Mouse (Mus musculus): ENCODE results near the gene Grm2. TPM values are rescaled to one million over a fixed set of nuclear protein-coding genes. Genes with fewer than 3 reads are reported as not detected.
A peak's percentile ranks its signal among the peaks of the same experiment; 100 is the strongest.
"Not testable (repeated sequence)": the region's sequence is repeated elsewhere in the genome, so short reads cannot be mapped to it uniquely, and the experiment has no call there.

Grm2 gene
- polyA plus RNA-seq, 1 experiment from 2014 or later, result 13.9 TPM

DNA sequence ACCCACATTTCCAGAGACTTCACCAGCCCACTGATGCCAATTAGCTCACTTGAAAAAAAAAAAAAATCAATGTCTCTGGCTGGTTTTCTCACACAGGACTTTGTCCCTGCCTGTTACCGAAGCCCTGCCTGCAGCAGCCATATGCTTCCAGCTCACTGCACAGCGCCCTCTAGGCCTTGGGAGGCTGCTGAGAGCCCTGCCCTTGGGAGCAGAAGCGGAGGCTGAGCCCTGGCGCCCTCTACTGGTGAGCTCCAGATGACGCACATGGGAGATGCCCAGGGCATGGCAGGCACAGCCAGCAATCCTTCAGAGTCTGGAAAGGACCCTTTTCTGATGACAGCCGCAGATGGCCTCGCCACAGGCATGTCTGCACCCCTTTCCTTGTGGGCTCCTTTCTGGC lies 12.8 kb downstream of the Grm2 start:
- H3K27ac ChIP-seq (replicated peaks; ENCODE audit: low read depth, low read length), result no peak overlapping the region
- H3K9ac ChIP-seq (replicated peaks; ENCODE audit: low read length), result no peak overlapping the region
- 34% methylated on average over 7 of the region's 7 CpGs for WGBS
- no peak overlapping the region for H3K4me3 ChIP-seq (replicated peaks; ENCODE audit: low read depth, low read length)
- ATAC-seq (ENCODE audit: low FRiP score, low TSS enrichment), result no peak
- H3K9me3 ChIP-seq (ENCODE audit: control insufficient read depth, low read length), result no peaks in the 10 kb centered on the region
- H3K4me1 ChIP-seq (ENCODE audit: control insufficient read depth, insufficient read depth, low read length), result no peaks in the 10 kb centered on the region
- H3K4me2 ChIP-seq (ENCODE audit: low read length), result no peak overlapping the region
- H3K36me3 ChIP-seq (ENCODE audit: control insufficient read depth, insufficient read depth, low read length), result no peaks in the 10 kb centered on the region
- H3K27me3 ChIP-seq (ENCODE audit: control insufficient read depth, insufficient read depth, low read length), result no peaks in the 10 kb centered on the region
- DNase-seq, result peak; percentile 78

DNA sequence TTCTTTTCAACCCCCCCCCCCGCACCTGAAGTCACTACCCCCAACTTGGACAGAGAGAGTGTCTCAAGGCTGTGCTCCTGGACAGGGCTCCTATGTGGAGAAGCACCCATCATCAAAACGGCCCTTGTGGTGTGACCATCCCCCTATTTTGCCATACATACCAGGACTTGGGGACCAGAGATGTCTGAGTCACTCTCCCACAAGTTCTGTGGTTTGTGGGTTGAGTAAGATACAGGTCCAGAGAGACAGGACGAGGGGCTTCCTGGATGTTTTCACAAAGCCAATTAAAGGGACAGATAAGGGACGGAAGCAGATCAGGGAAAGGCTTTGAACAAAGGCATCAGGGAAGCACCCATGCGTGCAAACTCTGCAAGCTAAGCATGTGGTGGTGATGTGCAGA lies 14.5 kb downstream of the Grm2 start:
- ATAC-seq (ENCODE audit: low FRiP score, low TSS enrichment) (no peak), DNase-seq (no peak)
- Histone ChIP-seq H3K36me3 (ENCODE audit: control insufficient read depth, insufficient read depth, low read length) (no peaks in the 10 kb centered on the region), H3K9me3 (ENCODE audit: control insufficient read depth, low read length) (no peaks in the 10 kb centered on the region), H3K9ac (replicated peaks; ENCODE audit: low read length) (no peak overlapping the region), H3K4me3 (replicated peaks; ENCODE audit: low read depth, low read length) (no peak overlapping the region), H3K27me3 (ENCODE audit: control insufficient read depth, insufficient read depth, low read length) (no peaks in the 10 kb centered on the region), H3K4me1 (ENCODE audit: control insufficient read depth, insufficient read depth, low read length) (no peaks in the 10 kb centered on the region), H3K27ac (replicated peaks; ENCODE audit: low read depth, low read length) (no peak overlapping the region), H3K4me2 (ENCODE audit: low read length) (no peak overlapping the region)
- 41% methylated on average over 5 of the region's 5 CpGs for WGBS

DNA sequence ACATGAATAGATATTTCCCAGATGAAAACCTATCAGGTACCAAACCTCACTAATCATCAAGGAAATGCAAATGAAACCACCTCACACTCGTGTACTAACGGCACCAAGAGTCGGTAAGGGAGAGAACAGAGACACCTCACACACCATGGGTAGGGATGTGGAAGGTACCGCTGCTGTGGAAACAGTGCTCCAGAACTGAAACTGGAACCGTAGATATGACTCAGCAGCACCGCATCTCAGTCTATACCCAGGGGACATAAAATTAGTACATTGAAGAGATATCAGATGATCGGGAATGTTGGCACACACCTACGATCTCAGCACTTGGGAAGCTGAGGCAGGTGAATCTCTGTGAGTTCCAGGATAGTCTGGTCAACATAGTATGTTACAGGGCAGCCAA lies 17.7 kb downstream of the Grm2 start:
- Histone ChIP-seq H3K4me2 (ENCODE audit: low read length) (no peak overlapping the region), H3K27ac (replicated peaks; ENCODE audit: low read depth, low read length) (no peak overlapping the region), H3K27me3 (ENCODE audit: control insufficient read depth, insufficient read depth, low read length) (no peaks in the 10 kb centered on the region), H3K9me3 (ENCODE audit: control insufficient read depth, low read length) (no peaks in the 10 kb centered on the region), H3K4me3 (replicated peaks; ENCODE audit: low read depth, low read length) (no peak overlapping the region), H3K4me1 (ENCODE audit: control insufficient read depth, insufficient read depth, low read length) (no peaks in the 10 kb centered on the region), H3K36me3 (ENCODE audit: control insufficient read depth, insufficient read depth, low read length) (no peaks in the 10 kb centered on the region), H3K9ac (replicated peaks; ENCODE audit: low read length) (no peak overlapping the region)
- WGBS, result 96% methylated on average over 8 of the region's 8 CpGs
- no peak for DNase-seq
- ATAC-seq (ENCODE audit: low FRiP score, low TSS enrichment), result no peak

DNA sequence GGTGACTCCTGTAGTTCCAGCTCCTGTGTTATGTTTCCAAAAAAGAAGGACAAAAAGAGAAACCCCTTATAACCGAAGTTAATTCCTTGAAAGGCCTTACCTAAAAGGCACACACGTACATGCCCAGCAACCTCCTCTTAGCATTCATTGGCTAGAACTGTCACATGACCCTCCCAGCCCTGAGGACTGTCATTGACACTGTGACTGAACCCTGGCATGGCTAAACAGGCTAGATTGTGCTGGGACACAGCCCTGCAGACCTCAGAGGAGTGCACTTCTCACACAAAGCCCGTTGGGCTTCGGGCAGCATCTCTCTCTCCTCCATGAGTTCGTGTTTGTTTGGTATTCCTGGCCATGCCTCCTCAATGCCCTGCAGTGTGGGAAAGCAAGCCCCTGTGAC lies 23.7 kb downstream of the Grm2 start:
- no peaks in the 10 kb centered on the region for H3K9me3 ChIP-seq (ENCODE audit: control insufficient read depth, low read length)
- no peak overlapping the region for H3K27ac ChIP-seq (replicated peaks; ENCODE audit: low read depth, low read length)
- ATAC-seq (ENCODE audit: low FRiP score, low TSS enrichment) (no peak), DNase-seq (no peak)
- no peak overlapping the region for H3K9ac ChIP-seq (replicated peaks; ENCODE audit: low read length)
- 60% methylated on average over 5 of the region's 5 CpGs for WGBS
- no peaks in the 10 kb centered on the region for H3K36me3 ChIP-seq (ENCODE audit: control insufficient read depth, insufficient read depth, low read length)
- no peaks in the 10 kb centered on the region for H3K27me3 ChIP-seq (ENCODE audit: control insufficient read depth, insufficient read depth, low read length)
- no peak overlapping the region for H3K4me2 ChIP-seq (ENCODE audit: low read length)
- H3K4me1 ChIP-seq (ENCODE audit: control insufficient read depth, insufficient read depth, low read length), result no peaks in the 10 kb centered on the region
- H3K4me3 ChIP-seq (replicated peaks; ENCODE audit: low read depth, low read length), result no peak overlapping the region

DNA sequence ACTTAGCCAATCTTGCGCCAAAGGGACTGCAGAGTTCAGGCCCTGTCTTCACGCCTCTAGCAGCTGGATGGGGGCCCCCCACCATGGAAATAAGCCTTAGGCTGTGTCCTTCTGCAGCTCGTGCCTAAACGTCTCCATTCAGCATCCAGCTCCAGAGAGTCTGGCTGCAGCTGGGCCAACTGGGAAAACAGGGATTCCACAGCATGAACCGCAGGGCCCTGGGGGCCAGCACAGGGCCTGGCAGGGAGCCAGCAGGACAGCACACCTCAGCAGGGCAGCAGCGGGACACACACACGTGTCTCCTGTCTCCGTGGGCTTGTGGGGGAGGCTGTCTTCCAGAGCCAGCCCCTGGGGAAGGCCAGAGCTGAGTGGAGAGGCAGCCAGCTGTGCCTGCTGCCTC lies 28.1 kb downstream of the Grm2 start:
- not testable (repeated sequence) for H3K9ac ChIP-seq (replicated peaks; ENCODE audit: low read length); H3K4me3 ChIP-seq (replicated peaks; ENCODE audit: low read depth, low read length); ATAC-seq (ENCODE audit: low FRiP score, low TSS enrichment); H3K27ac ChIP-seq (replicated peaks; ENCODE audit: low read depth, low read length); H3K36me3 ChIP-seq (ENCODE audit: control insufficient read depth, insufficient read depth, low read length); H3K4me2 ChIP-seq (ENCODE audit: low read length); H3K27me3 ChIP-seq (ENCODE audit: control insufficient read depth, insufficient read depth, low read length); H3K4me1 ChIP-seq (ENCODE audit: control insufficient read depth, insufficient read depth, low read length); DNase-seq; H3K9me3 ChIP-seq (ENCODE audit: control insufficient read depth, low read length)
- 24% methylated on average over 8 of the region's 8 CpGs for WGBS

DNA sequence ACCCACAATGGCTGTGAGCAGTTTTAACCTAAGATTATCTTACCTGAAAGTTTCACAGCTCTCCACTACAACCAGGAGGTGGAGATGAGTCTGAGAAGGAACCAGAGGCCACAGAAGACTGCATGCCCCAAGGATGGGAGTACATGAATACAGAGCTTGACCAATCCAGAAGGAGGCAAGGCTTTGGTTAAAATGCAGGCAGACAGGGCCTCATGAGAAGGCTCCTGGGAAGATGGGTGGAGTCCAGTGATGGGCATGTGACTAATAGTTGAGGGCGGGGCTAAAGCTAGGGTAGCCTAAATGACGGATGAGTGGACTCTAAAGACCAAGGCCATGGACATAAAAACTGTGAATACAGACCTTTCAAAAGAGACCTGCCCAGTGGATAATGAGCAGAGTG lies 29.6 kb downstream of the Grm2 start, which contains the start of gene Iqcf6:
Gene Iqcf6 (plus strand): TSS at position 301 of the 400 bp plus-strand sequence.
- H3K36me3 ChIP-seq (ENCODE audit: control insufficient read depth, insufficient read depth, low read length), result no peaks in the 10 kb centered on the region
- no peak within 1 kb of the TSS for H3K4me3 ChIP-seq (replicated peaks; ENCODE audit: low read depth, low read length)
- H3K4me2 ChIP-seq (ENCODE audit: low read length), result no peak within 1 kb of the TSS
- WGBS, result 79% methylated on average over 2 of the region's 2 CpGs
- DNase-seq (no peak), ATAC-seq (ENCODE audit: low FRiP score, low TSS enrichment) (no peak)
- H3K9me3 ChIP-seq (ENCODE audit: control insufficient read depth, low read length), result no peaks in the 10 kb centered on the region
- no peaks in the 10 kb centered on the region for H3K27me3 ChIP-seq (ENCODE audit: control insufficient read depth, insufficient read depth, low read length)
- no peak within 1 kb of the TSS for H3K9ac ChIP-seq (replicated peaks; ENCODE audit: low read length)
- no peaks in the 10 kb centered on the region for H3K4me1 ChIP-seq (ENCODE audit: control insufficient read depth, insufficient read depth, low read length)
- no peak within 1 kb of the TSS for H3K27ac ChIP-seq (replicated peaks; ENCODE audit: low read depth, low read length)

DNA sequence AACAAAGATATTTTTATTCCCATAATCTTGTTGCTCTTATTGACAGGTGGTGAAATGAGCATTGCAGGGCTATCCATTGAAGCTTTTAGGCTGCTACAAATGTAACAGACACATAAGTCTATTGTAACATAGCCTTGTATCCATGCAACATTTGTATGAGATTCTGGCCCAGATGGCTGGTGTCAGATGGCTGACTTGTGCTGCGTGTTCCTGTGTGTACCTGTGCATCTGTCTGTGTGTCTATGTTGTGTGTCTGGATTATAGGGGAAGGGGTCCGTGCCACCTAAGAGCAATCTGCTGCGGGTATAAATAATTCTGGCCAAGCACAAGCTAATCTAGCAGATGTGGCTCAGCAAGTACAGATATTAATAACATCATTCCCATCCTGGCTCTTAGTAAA lies 38.4 kb downstream of the Grm2 start:
- ATAC-seq (ENCODE audit: low FRiP score, low TSS enrichment), result no peak
- Histone ChIP-seq H3K9ac (replicated peaks; ENCODE audit: low read length) (no peak overlapping the region), H3K36me3 (ENCODE audit: control insufficient read depth, insufficient read depth, low read length) (no peaks in the 10 kb centered on the region), H3K4me1 (ENCODE audit: control insufficient read depth, insufficient read depth, low read length) (no peaks in the 10 kb centered on the region), H3K4me3 (replicated peaks; ENCODE audit: low read depth, low read length) (no peak overlapping the region), H3K9me3 (ENCODE audit: control insufficient read depth, low read length) (peaks cover 5% of the 10 kb centered on the region; the same call in 1 of the 2 replicates), H3K4me2 (ENCODE audit: low read length) (no peak overlapping the region), H3K27ac (replicated peaks; ENCODE audit: low read depth, low read length) (no peak overlapping the region), H3K27me3 (ENCODE audit: control insufficient read depth, insufficient read depth, low read length) (no peaks in the 10 kb centered on the region)
- no peak for DNase-seq
- WGBS, result 87% methylated on average over 3 of the region's 3 CpGs

DNA sequence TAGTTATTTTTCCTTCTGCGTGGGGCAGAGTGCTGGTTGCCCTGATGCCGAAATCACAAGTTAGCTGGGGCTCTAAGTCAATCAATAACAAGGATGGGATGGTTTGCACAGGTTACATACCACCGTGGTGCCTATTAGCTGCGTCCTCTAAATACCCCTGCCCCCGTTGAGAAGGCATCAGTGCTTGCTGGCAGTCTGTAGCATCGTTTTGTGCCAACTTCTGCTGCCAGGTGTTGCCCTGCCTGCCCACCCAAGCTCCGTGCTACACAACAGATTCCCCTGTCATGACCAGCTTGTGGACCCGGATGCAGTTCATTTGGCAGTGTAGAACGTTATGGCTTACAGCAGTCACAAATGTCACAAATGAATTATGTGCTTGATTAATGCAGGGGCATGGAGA lies 39.6 kb downstream of the Grm2 start:
- no peak for DNase-seq
- WGBS, result 91% methylated on average over 9 of the region's 9 CpGs

DNA sequence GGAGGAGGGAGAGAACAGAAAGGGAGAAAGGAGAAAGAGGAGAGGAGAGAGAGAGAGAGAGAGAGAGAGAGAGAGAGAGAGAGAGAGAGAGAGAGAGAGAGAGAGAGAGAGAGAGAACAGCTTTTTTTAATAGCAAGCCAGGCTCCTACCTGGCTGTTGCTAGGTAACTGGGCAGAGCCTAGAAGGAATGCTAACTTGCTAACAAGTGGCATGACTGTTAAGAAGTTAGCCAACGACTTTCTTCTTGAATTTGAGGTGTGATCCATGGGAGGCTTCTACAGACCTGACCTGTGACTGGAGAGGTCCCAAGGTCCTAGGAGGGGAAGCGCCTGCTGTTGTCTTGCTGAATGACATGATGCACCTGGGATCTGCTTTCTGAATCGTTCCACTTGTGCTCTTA lies 41.3 kb downstream of the Grm2 start:
- no peak overlapping the region for H3K4me2 ChIP-seq (ENCODE audit: low read length)
- H3K27me3 ChIP-seq (ENCODE audit: control insufficient read depth, insufficient read depth, low read length), result no peaks in the 10 kb centered on the region
- DNase-seq (no peak), ATAC-seq (ENCODE audit: low FRiP score, low TSS enrichment) (no peak)
- peaks cover 5% of the 10 kb centered on the region; the same call in 1 of the 2 replicates for H3K9me3 ChIP-seq (ENCODE audit: control insufficient read depth, low read length)
- H3K36me3 ChIP-seq (ENCODE audit: control insufficient read depth, insufficient read depth, low read length), result no peaks in the 10 kb centered on the region
- WGBS, result 46% methylated on average over 3 of the region's 3 CpGs
- no peak overlapping the region for H3K4me3 ChIP-seq (replicated peaks; ENCODE audit: low read depth, low read length)
- no peak overlapping the region for H3K27ac ChIP-seq (replicated peaks; ENCODE audit: low read depth, low read length)
- H3K4me1 ChIP-seq (ENCODE audit: control insufficient read depth, insufficient read depth, low read length), result no peaks in the 10 kb centered on the region
- no peak overlapping the region for H3K9ac ChIP-seq (replicated peaks; ENCODE audit: low read length)

More for the DNA sequence above, 39.6 kb downstream of the Grm2 start:
- no peaks in the 10 kb centered on the region for H3K36me3 ChIP-seq (ENCODE audit: control insufficient read depth, insufficient read depth, low read length)
- peaks cover 5% of the 10 kb centered on the region; the same call in 1 of the 2 replicates for H3K9me3 ChIP-seq (ENCODE audit: control insufficient read depth, low read length)
- H3K4me2 ChIP-seq (ENCODE audit: low read length), result no peak overlapping the region
- H3K27ac ChIP-seq (replicated peaks; ENCODE audit: low read depth, low read length), result no peak overlapping the region
- H3K9ac ChIP-seq (replicated peaks; ENCODE audit: low read length), result no peak overlapping the region
- H3K4me1 ChIP-seq (ENCODE audit: control insufficient read depth, insufficient read depth, low read length), result no peaks in the 10 kb centered on the region
- no peak overlapping the region for H3K4me3 ChIP-seq (replicated peaks; ENCODE audit: low read depth, low read length)
- ATAC-seq (ENCODE audit: low FRiP score, low TSS enrichment), result no peak
- H3K27me3 ChIP-seq (ENCODE audit: control insufficient read depth, insufficient read depth, low read length), result no peaks in the 10 kb centered on the region
